Mouse (Mus musculus) forebrain, embryonic 16.5 days (tissue): ENCODE results near the gene Frem2. TPM values are rescaled to one million over a fixed set of nuclear protein-coding genes. Genes with fewer than 3 reads are reported as not detected.

Experiments
- ATAC-seq: fragments of 200-750 bp; cut with Nextera tagmentation; 2 replicates; pipeline ENCODE4 v1.8.0; 2017; ENCODE audit warnings: mild to moderate bottlenecking, moderate library complexity
- H3K27ac ChIP-seq: fragments of 300-500 bp; sonication (generic); 2 replicates; pipeline ENCODE4 v1.5.1; 2014; ENCODE audit warnings: low read length, control low read depth
- H3K27me3 ChIP-seq: fragments of 300-500 bp; sonication (generic); replicated peaks from 2 replicates; pipeline ENCODE4 v1.6.1; 2014; ENCODE audit warnings: low read length; ENCODE audit not compliant: control insufficient read depth, insufficient read depth
- H3K36me3 ChIP-seq: fragments of 300-500 bp; sonication (generic); 2 replicates; pipeline ENCODE4 v1.6.1; 2014; ENCODE audit not compliant: control insufficient read depth, insufficient read depth
- H3K4me1 ChIP-seq: fragments of 300-500 bp; sonication (generic); replicated peaks from 2 replicates; pipeline ENCODE4 v1.6.1; 2014; ENCODE audit warnings: low read length; ENCODE audit not compliant: control insufficient read depth, insufficient read depth
- H3K4me2 ChIP-seq: fragments of 300-500 bp; sonication (generic); 2 replicates; pipeline ENCODE4 v1.6.1; 2014; ENCODE audit warnings: mild to moderate bottlenecking, low read length, control low read depth
- H3K4me3 ChIP-seq: fragments of 300-500 bp; sonication (generic); replicated peaks from 2 replicates; pipeline ENCODE4 v1.5.1; 2014; ENCODE audit warnings: mild to moderate bottlenecking, low read length, control low read depth
- H3K9ac ChIP-seq: fragments of 300-500 bp; sonication (generic); replicated peaks from 2 replicates; pipeline ENCODE4 v1.6.1; 2014; ENCODE audit warnings: low read depth, low read length, control low read depth
- H3K9me3 ChIP-seq: fragments of 300-500 bp; sonication (generic); 2 replicates; pipeline ENCODE4 v1.6.1; 2016; ENCODE audit warnings: low read length; ENCODE audit not compliant: control insufficient read depth
- WGBS: fragments of 180-500 bp; shearing (Covaris S2); extraction: QIAGEN DNeasy Blood & Tissue Kit; methylation state at CpG from one replicate; pipeline ENCODE4 v1.1.7; 2014; 5-methylcytosine and 5-hydroxymethylcytosine counted together
- polyA plus RNA-seq: library from polyadenylated mRNA; unstranded; fragments of >200 nt; fragmentation: Nextera tagmentation; extraction: Ambion mirVana; gene quantifications from 2 replicates; pipeline ENCODE4 v1.2.1, GENCODE M21; 2015

Frem2 gene
- polyA plus RNA-seq, 1 experiment from 2014 or later, result 1.5 TPM

DNA sequence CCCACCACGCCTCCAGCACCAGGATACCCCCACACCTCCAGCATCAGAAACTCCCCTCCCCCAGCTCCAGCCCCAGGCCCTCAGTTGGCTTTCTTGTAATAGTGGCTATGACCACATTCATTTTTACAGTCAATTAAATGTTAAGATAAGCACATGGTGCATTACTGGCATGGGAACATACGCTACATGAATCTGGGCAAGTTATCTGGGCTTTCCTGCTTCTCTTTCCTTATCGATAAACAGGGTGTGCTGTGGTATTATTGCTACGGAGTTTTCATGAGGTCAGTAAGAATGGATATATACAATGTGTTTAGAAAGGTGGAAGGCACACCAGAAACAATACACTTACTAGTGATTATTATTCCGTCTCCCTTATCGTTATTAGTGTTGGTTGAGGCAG lies 125.1 kb downstream of the Frem2 start:
- Histone ChIP-seq H3K27me3 (no peaks in the 10 kb centered on the region), H3K4me1 (no peaks in the 10 kb centered on the region), H3K4me3 (no peak overlapping the region), H3K9ac (no peak overlapping the region), H3K9me3 (0 out of 2 replicates have a peak, but pooled peaks cover 1% of the 10 kb centered on the region), H3K4me2 (no peak overlapping the region), H3K27ac (no peak overlapping the region), H3K36me3 (no peaks in the 10 kb centered on the region)
- 87% methylated on average over 6 of the region's 6 CpGs for WGBS
- ATAC-seq, result no peak

DNA sequence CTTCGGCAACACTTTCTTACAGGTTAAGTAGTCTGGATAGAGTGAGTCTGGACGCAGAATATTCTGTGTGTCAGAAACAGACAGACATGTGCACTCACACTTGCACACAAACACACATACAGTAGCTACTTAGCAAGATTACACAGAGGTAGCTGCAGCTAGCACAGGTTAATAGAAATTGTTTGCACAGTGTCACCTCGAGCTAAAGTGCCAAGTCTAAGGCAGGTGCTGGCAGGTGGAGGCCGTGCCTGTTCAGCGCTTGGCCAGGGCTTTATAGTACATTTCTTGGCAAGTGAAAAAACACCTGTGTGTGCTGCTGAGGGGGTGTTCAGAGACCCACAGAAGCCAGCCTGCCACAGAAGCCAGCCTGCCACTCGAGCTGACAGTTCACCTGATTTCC lies 126.8 kb downstream of the Frem2 start:
- WGBS, result 83% methylated on average over 6 of the region's 6 CpGs
- Histone ChIP-seq H3K27ac (no peak overlapping the region), H3K4me1 (no peaks in the 10 kb centered on the region), H3K36me3 (no peaks in the 10 kb centered on the region), H3K27me3 (no peaks in the 10 kb centered on the region), H3K9ac (no peak overlapping the region), H3K9me3 (no peaks in the 10 kb centered on the region), H3K4me2 (no peak overlapping the region), H3K4me3 (no peak overlapping the region)
- ATAC-seq, result no peak

DNA sequence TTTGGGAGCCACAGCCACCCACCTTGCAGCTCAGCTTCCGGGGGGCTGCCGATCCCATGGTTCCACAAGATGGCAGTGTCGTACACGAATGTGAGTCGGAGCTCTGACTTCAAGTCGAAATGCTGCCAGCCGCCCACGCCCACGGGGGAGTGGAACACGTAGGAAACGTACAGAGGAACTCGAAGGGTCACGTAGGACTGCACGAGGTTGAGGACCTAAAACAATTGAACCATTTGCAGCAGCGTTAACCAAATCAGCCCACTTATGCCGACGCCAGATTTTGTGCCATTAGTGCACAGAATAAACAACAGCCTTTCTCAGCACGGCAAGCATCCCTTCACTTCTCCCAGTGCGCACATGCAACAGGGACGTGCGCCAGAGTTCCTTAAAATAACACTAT lies 131.4 kb downstream of the Frem2 start:
- no peak overlapping the region for H3K27ac ChIP-seq
- WGBS, result 17% methylated on average over 21 of the region's 21 CpGs
- peak; percentile 70 for ATAC-seq
- no peaks in the 10 kb centered on the region for H3K9me3 ChIP-seq
- H3K27me3 ChIP-seq, result no peaks in the 10 kb centered on the region
- no peak overlapping the region for H3K9ac ChIP-seq
- peak overlapping the region; percentile 59 for H3K4me2 ChIP-seq
- H3K4me1 ChIP-seq, result no peaks in the 10 kb centered on the region
- no peaks in the 10 kb centered on the region for H3K36me3 ChIP-seq
- peak overlapping the region; percentile 39 for H3K4me3 ChIP-seq

DNA sequence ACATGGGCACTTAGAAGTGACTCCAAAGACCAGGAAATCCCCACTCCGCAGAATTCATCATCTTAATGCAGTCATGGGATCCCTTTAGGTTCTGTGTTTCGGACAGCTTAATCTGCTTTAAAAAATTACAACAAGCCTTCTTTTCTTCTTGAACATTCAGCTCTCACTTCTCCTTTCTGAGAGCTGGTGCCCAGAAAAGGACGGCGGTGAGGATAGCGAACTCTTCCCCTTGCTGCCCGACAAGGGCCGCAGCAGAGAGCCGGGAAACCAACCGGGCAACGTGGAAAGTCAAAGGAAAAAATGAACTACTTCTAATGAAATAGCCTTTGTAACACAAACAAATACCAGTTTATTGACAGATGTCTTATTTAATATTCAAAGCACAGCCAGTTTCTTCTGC lies 134.4 kb downstream of the Frem2 start:
- H3K9ac ChIP-seq, result no peak overlapping the region
- no peaks in the 10 kb centered on the region for H3K9me3 ChIP-seq
- no peaks in the 10 kb centered on the region for H3K4me1 ChIP-seq
- no peaks in the 10 kb centered on the region for H3K27me3 ChIP-seq
- 60% methylated on average over 10 of the region's 10 CpGs for WGBS
- no peak overlapping the region for H3K27ac ChIP-seq
- H3K36me3 ChIP-seq, result no peaks in the 10 kb centered on the region
- ATAC-seq, result no peak
- H3K4me2 ChIP-seq, result no peak overlapping the region
- no peak overlapping the region for H3K4me3 ChIP-seq

DNA sequence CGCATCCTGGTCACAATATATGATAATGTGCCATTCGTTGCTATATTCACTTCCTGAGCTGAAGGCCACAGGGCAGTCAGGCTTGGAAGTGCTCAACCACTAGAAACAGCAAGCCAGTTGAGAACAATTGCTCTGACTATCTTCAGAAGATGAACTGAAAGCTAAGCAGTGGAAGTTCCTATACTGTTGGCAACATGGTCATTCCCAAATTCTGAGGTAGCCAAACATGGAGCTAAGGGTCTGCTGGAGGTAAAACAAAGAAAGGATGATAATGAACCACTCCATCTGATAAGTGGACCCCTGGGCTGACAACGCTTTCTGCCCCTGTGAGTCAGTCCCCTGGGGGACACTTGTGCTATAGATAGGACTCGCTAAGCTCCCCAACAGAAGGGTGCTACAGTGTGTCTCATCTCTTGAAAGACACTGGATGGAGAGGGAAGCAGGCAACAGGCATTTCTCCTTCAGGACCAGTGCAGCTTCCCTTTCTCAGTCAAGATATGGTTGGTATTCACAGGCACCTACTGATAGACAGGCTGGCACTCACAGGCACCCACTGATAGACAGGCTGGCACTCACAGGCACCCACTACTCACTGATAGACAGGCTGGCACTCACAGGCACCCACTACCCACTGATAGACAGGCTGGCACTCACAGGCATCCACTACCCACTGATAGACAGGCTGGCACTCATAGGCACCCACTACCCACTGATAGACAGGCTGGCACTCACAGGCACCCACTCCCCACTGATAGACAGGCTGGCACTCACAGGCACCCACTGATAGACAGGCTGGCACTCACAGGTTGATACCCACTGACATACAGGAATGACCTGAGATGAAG lies 142.7 kb downstream of the Frem2 start:
- ATAC-seq, result peak; percentile 58; the same call in 1 of the 2 replicates
- Histone ChIP-seq H3K4me3 (no peak overlapping the region), H3K27ac (no peak overlapping the region), H3K4me1 (no peaks in the 10 kb centered on the region), H3K27me3 (no peaks in the 10 kb centered on the region), H3K4me2 (no peak overlapping the region), H3K36me3 (no peaks in the 10 kb centered on the region), H3K9ac (no peak overlapping the region), H3K9me3 (no peaks in the 10 kb centered on the region)
- WGBS, result 82% methylated on average over 4 of the region's 4 CpGs

DNA sequence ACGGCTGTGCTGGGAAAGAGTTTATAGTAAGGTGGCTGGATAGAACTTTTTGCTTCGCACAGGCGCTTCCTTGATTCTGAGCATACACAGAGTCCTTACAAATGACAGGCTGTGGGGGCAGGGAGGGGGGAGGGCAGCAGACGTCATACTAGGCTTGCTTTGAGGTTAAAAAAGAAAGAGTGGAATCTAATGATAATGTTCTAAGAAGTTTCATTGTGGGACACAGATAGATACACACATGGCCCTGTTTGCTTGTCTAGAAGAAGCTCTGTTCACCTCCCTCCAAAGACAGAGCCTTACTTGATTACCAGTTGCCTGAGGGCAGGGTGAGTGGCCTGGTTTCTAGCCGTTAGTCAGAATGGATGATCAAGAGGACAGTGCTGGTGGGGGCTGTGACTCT lies 144.1 kb downstream of the Frem2 start:
- H3K9ac ChIP-seq, result no peak overlapping the region
- H3K27me3 ChIP-seq, result no peaks in the 10 kb centered on the region
- no peak for ATAC-seq
- H3K4me3 ChIP-seq, result no peak overlapping the region
- H3K4me1 ChIP-seq, result no peaks in the 10 kb centered on the region
- no peaks in the 10 kb centered on the region for H3K9me3 ChIP-seq
- H3K36me3 ChIP-seq, result no peaks in the 10 kb centered on the region
- H3K4me2 ChIP-seq, result no peak overlapping the region
- WGBS, result 65% methylated on average over 5 of the region's 5 CpGs
- H3K27ac ChIP-seq, result no peak overlapping the region

DNA sequence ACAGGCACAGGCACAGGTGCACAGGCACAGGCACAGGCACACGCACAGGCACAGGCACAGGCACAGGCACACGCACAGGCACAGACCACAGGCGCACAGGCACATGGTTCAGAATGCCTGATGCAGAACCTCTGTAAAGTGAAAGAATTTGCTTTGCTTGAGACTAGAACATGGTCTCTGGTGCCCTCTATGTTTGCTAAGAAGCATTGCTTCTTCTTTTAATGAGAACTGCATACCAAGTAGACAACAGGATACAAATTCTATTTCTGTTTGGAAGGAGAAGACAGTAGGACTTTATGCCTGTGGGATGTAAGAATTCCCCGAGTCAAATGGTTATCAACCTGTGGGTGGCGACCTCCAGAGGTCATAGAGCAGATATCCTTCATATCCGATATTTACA lies 154.7 kb downstream of the Frem2 start:
- Histone ChIP-seq H3K4me3 (no peak overlapping the region), H3K9ac (no peak overlapping the region), H3K9me3 (no peaks in the 10 kb centered on the region), H3K4me2 (no peak overlapping the region), H3K4me1 (no peaks in the 10 kb centered on the region), H3K36me3 (no peaks in the 10 kb centered on the region), H3K27ac (no peak overlapping the region), H3K27me3 (no peaks in the 10 kb centered on the region)
- no peak for ATAC-seq
- 74% methylated on average over 6 of the region's 6 CpGs for WGBS

- no peak overlapping the region for H3K4me3 ChIP-seq
- H3K4me1 ChIP-seq, result no peaks in the 10 kb centered on the region
- no peaks in the 10 kb centered on the region for H3K27me3 ChIP-seq
- ATAC-seq, result no peak
- no peaks in the 10 kb centered on the region for H3K9me3 ChIP-seq
- no peak overlapping the region for H3K4me2 ChIP-seq
- WGBS, result 86% methylated on average over 6 of the region's 6 CpGs
- H3K36me3 ChIP-seq, result no peaks in the 10 kb centered on the region
- no peak overlapping the region for H3K27ac ChIP-seq
- no peak overlapping the region for H3K9ac ChIP-seq
Measured at GRCm38 (mm10) chr3:53498351-53498905, 158.7 kb downstream of the Frem2 start.

DNA sequence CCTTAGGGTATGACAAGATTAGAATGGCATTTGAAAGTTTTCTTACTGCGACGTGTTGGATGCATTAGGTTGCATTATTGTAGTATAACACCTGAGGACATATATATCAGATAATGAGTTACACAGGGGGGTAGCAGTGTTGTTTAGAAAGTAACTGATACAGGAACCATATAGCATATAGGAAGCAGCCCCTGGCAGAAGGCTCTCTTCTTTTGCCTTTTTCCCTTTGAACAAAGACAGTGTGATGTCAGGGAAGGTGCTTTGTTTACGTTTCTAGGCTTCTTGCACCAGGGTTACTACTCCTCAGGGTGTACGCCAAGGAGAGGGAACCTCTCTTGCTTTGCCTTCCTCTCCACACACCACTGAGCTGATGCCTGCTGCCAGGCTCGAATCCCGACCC lies 168.8 kb downstream of the Frem2 start, which contains the start of gene Stoml3:
TSS of gene Stoml3 (plus strand) at position 301 of the 400 bp plus-strand sequence.
- Histone ChIP-seq H3K4me1 (no peaks in the 10 kb centered on the region), H3K4me2 (no peak within 1 kb of the TSS), H3K4me3 (no peak within 1 kb of the TSS), H3K27ac (no peak within 1 kb of the TSS), H3K9ac (no peak within 1 kb of the TSS), H3K27me3 (no peaks in the 10 kb centered on the region), H3K36me3 (no peaks in the 10 kb centered on the region; the same call in 1 of the 2 replicates), H3K9me3 (no peaks in the 10 kb centered on the region)
- 71% methylated on average over 6 of the region's 6 CpGs for WGBS
- no peak for ATAC-seq
